Mouse (Mus musculus) lung, postnatal 0 days (tissue): ENCODE results near the gene Scmh1.

ENCODE experiments used
- CTCF ChIP-seq: IDR thresholded peaks from 2 replicates; pipeline ENCODE4 v1.5.1; 2016; ENCODE audit warnings: antibody characterized with exemption, mild to moderate bottlenecking
- EP300 ChIP-seq: IDR thresholded peaks from 2 replicates; pipeline ENCODE4 v1.6.1; 2016; ENCODE audit warnings: antibody characterized with exemption, mild to moderate bottlenecking, control low read depth

DNA sequence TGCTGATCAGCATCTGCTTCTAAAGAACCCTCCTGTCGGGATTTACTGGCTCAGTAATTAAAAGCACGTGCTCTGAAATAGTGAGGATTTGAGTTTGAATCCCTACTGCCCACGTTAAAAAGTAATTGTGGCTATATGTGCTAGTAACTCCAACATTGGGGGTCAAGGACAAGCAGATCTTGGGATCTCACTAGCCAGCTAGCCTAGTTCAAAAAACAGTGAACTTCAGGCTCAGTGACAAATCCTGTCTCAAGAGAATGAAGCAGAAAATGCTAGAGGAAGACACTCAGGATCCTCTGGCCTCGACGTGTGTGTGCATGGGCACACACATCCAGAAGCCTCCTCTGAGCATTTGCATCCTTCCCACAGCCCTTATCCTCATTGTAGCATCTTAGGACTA is 116.7 kb downstream of the Scmh1 start:
- TF ChIP-seq CTCF (no peak), EP300 (no peak)
